Mouse (Mus musculus) R1 (cell line): ENCODE results near the gene Wasl.
A peak's percentile ranks its signal among the peaks of the same experiment; 100 is the strongest.

ENCODE experiments used
- DNase-seq: peaks from one replicate; pipeline ENCODE4 v3.0.0-alpha.2; 2018; ENCODE audit warnings: low read depth, low spot score

Gene Wasl

GRCm38 (mm10) chr6:24645346-24646053 is 19.3 kb downstream of the Wasl start:
- no peak for DNase-seq

- no peak for DNase-seq
Measured at GRCm38 (mm10) chr6:24642960-24643359, 21.8 kb downstream of the Wasl start.

- no peak for DNase-seq
Measured at GRCm38 (mm10) chr6:24642161-24642560, 22.6 kb downstream of the Wasl start.

GRCm38 (mm10) chr6:24641286-24641685 is 23.5 kb downstream of the Wasl start:
- no peak for DNase-seq

- no peak for DNase-seq
Measured at GRCm38 (mm10) chr6:24635814-24636213, 29.0 kb downstream of the Wasl start.

GRCm38 (mm10) chr6:24634065-24634464 is 30.7 kb downstream of the Wasl start:
- no peak for DNase-seq

- DNase-seq = no peak
Measured at GRCm38 (mm10) chr6:24632061-24632460, 32.7 kb downstream of the Wasl start.

GRCm38 (mm10) chr6:24628499-24628898 is 36.3 kb downstream of the Wasl start:
- no peak for DNase-seq

- peak; percentile 66 for DNase-seq
Measured at GRCm38 (mm10) chr6:24627586-24628030, 37.2 kb downstream of the Wasl start.

GRCm38 (mm10) chr6:24622098-24622497 is 42.7 kb downstream of the Wasl start:
- DNase-seq = peak; percentile 77

GRCm38 (mm10) chr6:24620936-24621335 is 43.9 kb downstream of the Wasl start:
- DNase-seq = no peak

- peak; percentile 13 for DNase-seq
Measured at GRCm38 (mm10) chr6:24619285-24620045, 45.3 kb downstream of the Wasl start.

- no peak for DNase-seq
Measured at GRCm38 (mm10) chr6:24616746-24617145, 48.1 kb downstream of the Wasl start.

GRCm38 (mm10) chr6:24613918-24614317 is 50.9 kb downstream of the Wasl start:
- DNase-seq = no peak

- no peak for DNase-seq
Measured at GRCm38 (mm10) chr6:24613346-24613745, 51.5 kb downstream of the Wasl start.

- DNase-seq = no peak
Measured at GRCm38 (mm10) chr6:24612074-24612755, 52.6 kb downstream of the Wasl start.

- DNase-seq = no peak
Measured at GRCm38 (mm10) chr6:24610358-24610757, 54.5 kb downstream of the Wasl start.

GRCm38 (mm10) chr6:24609531-24609930 is 55.3 kb downstream of the Wasl start:
- DNase-seq = no peak

GRCm38 (mm10) chr6:24608682-24609081 is 56.1 kb downstream of the Wasl start:
- no peak for DNase-seq

GRCm38 (mm10) chr6:24608129-24608528 is 56.7 kb downstream of the Wasl start:
- DNase-seq = peak; percentile 25

- no peak for DNase-seq
Measured at GRCm38 (mm10) chr6:24607531-24607930, 57.3 kb downstream of the Wasl start.

- DNase-seq = peak; percentile 66
Measured at GRCm38 (mm10) chr6:24606512-24606911, 58.3 kb downstream of the Wasl start.
